Mouse (Mus musculus) lung, adult 2 months (tissue): ENCODE measurements around the gene 1110002E22Rik.

Experiments
- CTCF ChIP-seq: fragments of 200-500 bp; IDR thresholded peaks from 2 replicates; pipeline ENCODE4 v1.5.1; 2011; ENCODE audit warnings: mild to moderate bottlenecking, low read length, control low read depth; ENCODE audit not compliant: insufficient read depth
- POLR2A ChIP-seq: fragments of 200-500 bp; IDR thresholded peaks from 2 replicates; pipeline ENCODE4 v1.6.1; 2011; ENCODE audit warnings: low read depth, mild to moderate bottlenecking, control low read depth, low read length, borderline replicate concordance; ENCODE audit errors: extremely low read depth

DNA sequence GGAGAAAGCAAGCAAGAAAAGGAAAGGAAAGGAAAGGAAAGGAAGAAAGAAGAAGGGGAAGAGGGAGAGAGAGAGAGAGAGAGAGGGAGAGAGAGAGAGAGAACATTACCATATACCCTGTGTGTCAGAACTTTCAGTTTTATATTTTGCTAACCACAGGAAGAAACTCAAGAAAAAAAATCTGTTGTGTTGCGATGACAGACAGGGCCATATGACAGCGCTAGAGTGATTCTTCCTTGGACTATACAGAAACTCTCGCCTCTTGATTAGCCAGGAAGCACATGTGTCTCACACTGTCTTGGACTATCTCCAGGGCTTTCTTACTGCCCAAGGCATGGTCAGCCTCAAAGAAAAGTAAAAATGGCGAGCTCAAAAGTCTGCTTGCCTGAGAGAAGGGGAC, 2.2 kb upstream of the 1110002E22Rik start:
- TF ChIP-seq POLR2A = no peak
- TF ChIP-seq CTCF = no peak
